Mouse (Mus musculus) heart, postnatal 0 days (tissue): ENCODE data around the gene Dtl.

Experiments
- CTCF ChIP-seq: IDR thresholded peaks from 2 replicates; pipeline ENCODE4 v1.5.1; 2016; ENCODE audit warnings: antibody characterized with exemption, control low read depth, low read depth
- EP300 ChIP-seq: IDR thresholded peaks from 2 replicates; pipeline ENCODE4 v1.6.1; 2016; ENCODE audit warnings: antibody characterized with exemption, low read depth

GRCm38 (mm10) chr1:191625026-191625425, 49.7 kb upstream of the Dtl start:
- TF ChIP-seq EP300 (no peak), CTCF (no peak)
